Mouse (Mus musculus) liver, embryonic 15.5 days (tissue): Measurements from ENCODE around the gene Krr1. TPM values are rescaled to one million over a fixed set of nuclear protein-coding genes. Genes with fewer than 3 reads are reported as not detected.
A peak's percentile ranks its signal among the peaks of the same experiment; 100 is the strongest.

ENCODE experiments used
- ATAC-seq: fragments of 200-750 bp; cut with Nextera tagmentation; 2 replicates; pipeline ENCODE4 v1.8.0; 2017; ENCODE audit warnings: moderate number of reproducible peaks, mild to moderate bottlenecking, moderate library complexity; ENCODE audit not compliant: insufficient read depth
- H3K27ac ChIP-seq: fragments of 300-500 bp; sonication (generic); replicated peaks from 2 replicates; pipeline ENCODE4 v1.5.1; 2015; ENCODE audit warnings: mild to moderate bottlenecking, inconsistent platforms
- H3K27me3 ChIP-seq: fragments of 300-500 bp; sonication (generic); 2 replicates; pipeline ENCODE4 v1.6.1; 2015; ENCODE audit warnings: mild to moderate bottlenecking, inconsistent platforms
- H3K36me3 ChIP-seq: fragments of 300-500 bp; sonication (generic); replicated peaks from 2 replicates; pipeline ENCODE4 v1.6.1; 2015; ENCODE audit warnings: moderate library complexity, mild to moderate bottlenecking, inconsistent platforms
- H3K4me1 ChIP-seq: fragments of 300-500 bp; sonication (generic); replicated peaks from 2 replicates; pipeline ENCODE4 v1.6.1; 2015; ENCODE audit warnings: inconsistent platforms
- H3K4me2 ChIP-seq: fragments of 300-500 bp; sonication (generic); 2 replicates; pipeline ENCODE4 v1.6.1; 2015; ENCODE audit warnings: moderate library complexity, mild to moderate bottlenecking, inconsistent platforms
- H3K4me3 ChIP-seq: fragments of 300-500 bp; sonication (generic); replicated peaks from 2 replicates; pipeline ENCODE4 v1.5.1; 2015; ENCODE audit warnings: mild to moderate bottlenecking, inconsistent platforms
- H3K9ac ChIP-seq: fragments of 300-500 bp; sonication (generic); 2 replicates; pipeline ENCODE4 v1.6.1; 2015; ENCODE audit warnings: moderate library complexity, mild to moderate bottlenecking, inconsistent platforms
- H3K9me3 ChIP-seq: fragments of 300-500 bp; sonication (generic); replicated peaks from 2 replicates; pipeline ENCODE4 v1.6.1; 2016; ENCODE audit warnings: inconsistent platforms
- WGBS: fragments of 180-500 bp; shearing (Covaris S2); methylation state at CpG from one replicate; pipeline ENCODE4 v1.1.7; 2015; ENCODE audit warnings: mixed read lengths; ENCODE audit not compliant: insufficient replicate concordance; 5-methylcytosine and 5-hydroxymethylcytosine counted together
- polyA plus RNA-seq: library from polyadenylated mRNA; unstranded; fragments of >200 nt; fragmentation: Nextera tagmentation; extraction: Ambion mirVana; gene quantifications from 2 replicates; pipeline ENCODE4 v1.2.1, GENCODE M21; 2015

Gene Krr1
- polyA plus RNA-seq, 1 experiment from 2014 or later = 18.3 TPM

- Histone ChIP-seq H3K4me2 (no peak overlapping the region), H3K27ac (no peak overlapping the region), H3K9ac (no peak overlapping the region), H3K36me3 (no peaks in the 10 kb centered on the region), H3K9me3 (no peaks in the 10 kb centered on the region), H3K4me1 (no peaks in the 10 kb centered on the region), H3K27me3 (no peaks in the 10 kb centered on the region), H3K4me3 (no peak overlapping the region)
- WGBS = 52% methylated on average over 7 of the region's 7 CpGs
- no peak for ATAC-seq
Observed at GRCm38 (mm10) chr10:111943026-111943425, 29.4 kb upstream of the Krr1 start.

- 55% methylated on average over 3 of the region's 3 CpGs for WGBS
- H3K4me1 ChIP-seq = no peaks in the 10 kb centered on the region
- ATAC-seq = no peak
Observed at GRCm38 (mm10) chr10:111945563-111945962, 26.9 kb upstream of the Krr1 start.

GRCm38 (mm10) chr10:111948041-111948440 is 24.4 kb upstream of the Krr1 start:
- 70% methylated on average over 1 of the region's 1 CpGs for WGBS
- H3K9me3 ChIP-seq = no peaks in the 10 kb centered on the region
- H3K36me3 ChIP-seq = no peaks in the 10 kb centered on the region
- no peaks in the 10 kb centered on the region for H3K4me1 ChIP-seq
- no peak overlapping the region for H3K27ac ChIP-seq
- no peak for ATAC-seq
- no peak overlapping the region for H3K4me2 ChIP-seq
- no peak overlapping the region for H3K9ac ChIP-seq
- H3K27me3 ChIP-seq = no peaks in the 10 kb centered on the region
- no peak overlapping the region for H3K4me3 ChIP-seq

More at GRCm38 (mm10) chr10:111945563-111945962, 26.9 kb upstream of the Krr1 start:
- H3K27me3 ChIP-seq = no peaks in the 10 kb centered on the region
- no peak overlapping the region for H3K4me3 ChIP-seq
- no peak overlapping the region for H3K27ac ChIP-seq
- no peaks in the 10 kb centered on the region for H3K9me3 ChIP-seq
- H3K9ac ChIP-seq = no peak overlapping the region
- no peaks in the 10 kb centered on the region for H3K36me3 ChIP-seq
- H3K4me2 ChIP-seq = no peak overlapping the region

GRCm38 (mm10) chr10:111949008-111949407 is 23.5 kb upstream of the Krr1 start:
- H3K4me3 ChIP-seq = no peak overlapping the region
- no peak overlapping the region for H3K9ac ChIP-seq
- no peaks in the 10 kb centered on the region for H3K4me1 ChIP-seq

GRCm38 (mm10) chr10:111955836-111956235 is 16.6 kb upstream of the Krr1 start:
- no peaks in the 10 kb centered on the region for H3K36me3 ChIP-seq
- H3K4me1 ChIP-seq = no peaks in the 10 kb centered on the region
- H3K4me2 ChIP-seq = no peak overlapping the region
- no peak for ATAC-seq
- no peak overlapping the region for H3K27ac ChIP-seq
- H3K9me3 ChIP-seq = no peaks in the 10 kb centered on the region
- no peaks in the 10 kb centered on the region for H3K27me3 ChIP-seq
- no peak overlapping the region for H3K4me3 ChIP-seq
- 73% methylated on average over 2 of the region's 2 CpGs for WGBS
- H3K9ac ChIP-seq = no peak overlapping the region

More at GRCm38 (mm10) chr10:111949008-111949407, 23.5 kb upstream of the Krr1 start:
- no peaks in the 10 kb centered on the region for H3K27me3 ChIP-seq
- no peaks in the 10 kb centered on the region for H3K36me3 ChIP-seq
- no peak overlapping the region for H3K4me2 ChIP-seq
- WGBS = 55% methylated on average over 4 of the region's 4 CpGs
- no peaks in the 10 kb centered on the region for H3K9me3 ChIP-seq
- no peak overlapping the region for H3K27ac ChIP-seq
- ATAC-seq = no peak

- WGBS = 49% methylated on average over 10 of the region's 10 CpGs
- Histone ChIP-seq H3K4me3 (no peak overlapping the region), H3K4me2 (no peak overlapping the region), H3K27me3 (no peaks in the 10 kb centered on the region), H3K9ac (no peak overlapping the region), H3K9me3 (no peaks in the 10 kb centered on the region), H3K36me3 (no peaks in the 10 kb centered on the region), H3K4me1 (no peaks in the 10 kb centered on the region), H3K27ac (no peak overlapping the region)
- no peak for ATAC-seq
Observed at GRCm38 (mm10) chr10:111957271-111958045, 15.0 kb upstream of the Krr1 start.

GRCm38 (mm10) chr10:111958046-111958421 is 14.4 kb upstream of the Krr1 start:
- Histone ChIP-seq H3K4me3 (no peak overlapping the region), H3K9ac (no peak overlapping the region), H3K4me1 (no peaks in the 10 kb centered on the region), H3K27me3 (no peaks in the 10 kb centered on the region), H3K36me3 (no peaks in the 10 kb centered on the region), H3K4me2 (no peak overlapping the region), H3K9me3 (no peaks in the 10 kb centered on the region), H3K27ac (no peak overlapping the region)
- WGBS = 32% methylated on average over 4 of the region's 4 CpGs
- no peak for ATAC-seq

- H3K4me1 ChIP-seq = no peaks in the 10 kb centered on the region
- H3K9me3 ChIP-seq = no peaks in the 10 kb centered on the region
- no peak overlapping the region for H3K27ac ChIP-seq
- ATAC-seq = no peak
- H3K36me3 ChIP-seq = no peaks in the 10 kb centered on the region
- no peak overlapping the region for H3K9ac ChIP-seq
- no peaks in the 10 kb centered on the region for H3K27me3 ChIP-seq
- WGBS = 39% methylated on average over 2 of the region's 2 CpGs
- H3K4me3 ChIP-seq = no peak overlapping the region
- no peak overlapping the region for H3K4me2 ChIP-seq
Observed at GRCm38 (mm10) chr10:111959353-111959752, 13.1 kb upstream of the Krr1 start.

- H3K36me3 ChIP-seq = no peaks in the 10 kb centered on the region
- no peak overlapping the region for H3K4me2 ChIP-seq
- 42% methylated on average over 6 of the region's 6 CpGs for WGBS
- H3K27ac ChIP-seq = no peak overlapping the region
- H3K9ac ChIP-seq = no peak overlapping the region
- H3K27me3 ChIP-seq = no peaks in the 10 kb centered on the region
- no peak for ATAC-seq
- no peaks in the 10 kb centered on the region for H3K4me1 ChIP-seq
- no peaks in the 10 kb centered on the region for H3K9me3 ChIP-seq
- no peak overlapping the region for H3K4me3 ChIP-seq
Observed at GRCm38 (mm10) chr10:111960459-111960858, 12.0 kb upstream of the Krr1 start.

GRCm38 (mm10) chr10:111966394-111966793 is 6.1 kb upstream of the Krr1 start:
- Histone ChIP-seq H3K36me3 (no peaks in the 10 kb centered on the region), H3K27ac (no peak overlapping the region), H3K4me1 (no peaks in the 10 kb centered on the region), H3K9ac (no peak overlapping the region), H3K9me3 (no peaks in the 10 kb centered on the region), H3K4me3 (no peak overlapping the region), H3K27me3 (no peaks in the 10 kb centered on the region), H3K4me2 (no peak overlapping the region)
- ATAC-seq = no peak
- WGBS = 47% methylated on average over 4 of the region's 4 CpGs

- H3K9ac ChIP-seq = no peak overlapping the region
- peak overlapping the region; percentile 83; the same call in 1 of the 2 replicates for H3K4me2 ChIP-seq
- 71% methylated on average over 3 of the region's 3 CpGs for WGBS
Observed at GRCm38 (mm10) chr10:111971929-111972328, 535 bp upstream of the Krr1 start.

GRCm38 (mm10) chr10:111977584-111977983 is 5.1 kb downstream of the Krr1 start:
- Histone ChIP-seq H3K27ac (no peak overlapping the region), H3K9me3 (no peaks in the 10 kb centered on the region), H3K4me1 (peaks cover 11% of the 10 kb centered on the region), H3K9ac (no peak overlapping the region), H3K4me3 (no peak overlapping the region), H3K36me3 (peaks cover 65% of the 10 kb centered on the region), H3K4me2 (no peak overlapping the region), H3K27me3 (no peaks in the 10 kb centered on the region)
- no peak for ATAC-seq
- 34% methylated on average over 5 of the region's 5 CpGs for WGBS

More at GRCm38 (mm10) chr10:111971929-111972328, 535 bp upstream of the Krr1 start:
- H3K9me3 ChIP-seq = no peaks in the 10 kb centered on the region
- no peaks in the 10 kb centered on the region for H3K27me3 ChIP-seq
- H3K36me3 ChIP-seq = peaks cover 18% of the 10 kb centered on the region
- H3K4me3 ChIP-seq = no peak overlapping the region
- no peak overlapping the region for H3K27ac ChIP-seq
- H3K4me1 ChIP-seq = peaks cover 13% of the 10 kb centered on the region
- no peak for ATAC-seq
